Mouse (Mus musculus): ENCODE measurements around the gene B4gat1. TPM values are rescaled to one million over a fixed set of nuclear protein-coding genes. Genes with fewer than 3 reads are reported as not detected.
"Not testable (repeated sequence)": the region's sequence is repeated elsewhere in the genome, so short reads cannot be mapped to it uniquely, and the experiment has no call there.

Gene B4gat1
- polyA plus RNA-seq (2016; fragmentation: Nextera tagmentation; extraction: Ambion mirVana) = 36.2 and 38.4 TPM in 2 replicates

- DNase-seq (ENCODE audit: extremely low spot score, low spot score) = peak; percentile 91
- peaks cover 57% of the 10 kb centered on the region for H3K4me1 ChIP-seq
- WGBS = under 1% methylated on average over 44 of the region's 44 CpGs
These were observed at the start of gene B4gat1, which contains the start of gene AC124502.3 for GRCm38 (mm10) chr19:5038709-5039156. TSS of gene B4gat1 (plus strand) at chr19:5038826. TSS of gene AC124502.3 (plus strand) at chr19:5038891.

GRCm38 (mm10) chr19:4989013-4989412 is 49.6 kb upstream of the B4gat1 start:
- DNase-seq (ENCODE audit: extremely low spot score, low spot score) = peak; percentile 93
- Histone ChIP-seq H3K4me3 (peak overlapping the region; percentile 20; the same call in 1 of the 2 replicates), H3K4me1 (peaks cover 15% of the 10 kb centered on the region), H3K27ac (no peak overlapping the region), H3K9me3 (no peaks in the 10 kb centered on the region), H3K27me3 (ENCODE audit: poor library complexity, severe bottlenecking) (peaks cover 83% of the 10 kb centered on the region), H3K36me3 (replicated peaks) (no peaks in the 10 kb centered on the region)
- WGBS = 3% methylated on average over 13 of the region's 13 CpGs

More at GRCm38 (mm10) chr19:5038709-5039156, at the start of gene B4gat1, which contains the start of gene AC124502.3:
- H3K27ac ChIP-seq = peak within 1 kb of the TSS; percentile 94
- H3K36me3 ChIP-seq (replicated peaks) = peaks cover 12% of the 10 kb centered on the region
- no peaks in the 10 kb centered on the region for H3K9me3 ChIP-seq
- H3K27me3 ChIP-seq (ENCODE audit: poor library complexity, severe bottlenecking) = peaks cover 11% of the 10 kb centered on the region
- peak within 1 kb of the TSS; percentile 92 for H3K4me3 ChIP-seq

- 18% methylated on average over 43 of the region's 47 CpGs for WGBS
- Histone ChIP-seq H3K4me1 (peaks cover 15% of the 10 kb centered on the region), H3K27me3 (ENCODE audit: poor library complexity, severe bottlenecking) (peaks cover 80% of the 10 kb centered on the region), H3K4me3 (peak overlapping the region; percentile 35), H3K36me3 (replicated peaks) (no peaks in the 10 kb centered on the region), H3K9me3 (no peaks in the 10 kb centered on the region), H3K27ac (no peak overlapping the region)
- DNase-seq (ENCODE audit: extremely low spot score, low spot score) = no peak
These were observed 49.0 kb upstream of the B4gat1 start for GRCm38 (mm10) chr19:4989434-4990255.

- Histone ChIP-seq H3K4me3 (peak within 1 kb of the TSS; percentile 35), H3K36me3 (replicated peaks) (no peaks in the 10 kb centered on the region), H3K4me1 (peaks cover 15% of the 10 kb centered on the region), H3K27ac (no peak within 1 kb of the TSS), H3K27me3 (ENCODE audit: poor library complexity, severe bottlenecking) (peaks cover 74% of the 10 kb centered on the region), H3K9me3 (no peaks in the 10 kb centered on the region)
- no peak for DNase-seq (ENCODE audit: extremely low spot score, low spot score)
- WGBS = 20% methylated on average over 4 of the region's 4 CpGs
These were observed 48.4 kb upstream of the B4gat1 start, which contains the start of gene Npas4 for GRCm38 (mm10) chr19:4990256-4990625. TSS of gene Npas4 (minus strand) at chr19:4990316.

- H3K36me3 ChIP-seq (replicated peaks) = no peaks in the 10 kb centered on the region
- no peaks in the 10 kb centered on the region for H3K9me3 ChIP-seq
- no peak overlapping the region for H3K27ac ChIP-seq
- 3% methylated on average over 21 of the region's 22 CpGs for WGBS
- H3K4me3 ChIP-seq = peak overlapping the region; percentile 18
- H3K27me3 ChIP-seq (ENCODE audit: poor library complexity, severe bottlenecking) = peaks cover 69% of the 10 kb centered on the region
- DNase-seq (ENCODE audit: extremely low spot score, low spot score) = no peak
- peaks cover 15% of the 10 kb centered on the region for H3K4me1 ChIP-seq
These were observed 47.9 kb upstream of the B4gat1 start for GRCm38 (mm10) chr19:4990716-4991115.

- no peak overlapping the region for H3K4me3 ChIP-seq
- no peak for DNase-seq (ENCODE audit: extremely low spot score, low spot score)
- WGBS = 15% methylated on average over 8 of the region's 8 CpGs
- H3K27me3 ChIP-seq (ENCODE audit: poor library complexity, severe bottlenecking) = peaks cover 61% of the 10 kb centered on the region
- no peak overlapping the region for H3K27ac ChIP-seq
- H3K9me3 ChIP-seq = no peaks in the 10 kb centered on the region
- no peaks in the 10 kb centered on the region for H3K36me3 ChIP-seq (replicated peaks)
- peaks cover 15% of the 10 kb centered on the region for H3K4me1 ChIP-seq
These were observed 46.3 kb upstream of the B4gat1 start for GRCm38 (mm10) chr19:4992371-4992770.

GRCm38 (mm10) chr19:4992904-4993303 is 45.7 kb upstream of the B4gat1 start:
- H3K9me3 ChIP-seq = no peaks in the 10 kb centered on the region
- 5% methylated on average over 9 of the region's 9 CpGs for WGBS
- H3K27ac ChIP-seq = no peak overlapping the region
- H3K27me3 ChIP-seq (ENCODE audit: poor library complexity, severe bottlenecking) = peaks cover 61% of the 10 kb centered on the region
- H3K4me3 ChIP-seq = no peak overlapping the region
- H3K36me3 ChIP-seq (replicated peaks) = no peaks in the 10 kb centered on the region
- DNase-seq (ENCODE audit: extremely low spot score, low spot score) = no peak
- peaks cover 15% of the 10 kb centered on the region for H3K4me1 ChIP-seq

GRCm38 (mm10) chr19:4994043-4994442 is 44.6 kb upstream of the B4gat1 start:
- Histone ChIP-seq H3K27ac (no peak overlapping the region), H3K9me3 (no peaks in the 10 kb centered on the region), H3K36me3 (replicated peaks) (no peaks in the 10 kb centered on the region), H3K27me3 (ENCODE audit: poor library complexity, severe bottlenecking) (peaks cover 53% of the 10 kb centered on the region), H3K4me1 (peaks cover 15% of the 10 kb centered on the region), H3K4me3 (no peak overlapping the region)
- DNase-seq (ENCODE audit: extremely low spot score, low spot score) = no peak
- 69% methylated on average over 5 of the region's 5 CpGs for WGBS

GRCm38 (mm10) chr19:4999445-5000140 is 39.0 kb upstream of the B4gat1 start:
- Histone ChIP-seq H3K9me3 (no peaks in the 10 kb centered on the region), H3K27ac (no peak overlapping the region), H3K36me3 (replicated peaks) (no peaks in the 10 kb centered on the region), H3K4me3 (no peak overlapping the region), H3K4me1 (peaks cover 16% of the 10 kb centered on the region), H3K27me3 (ENCODE audit: poor library complexity, severe bottlenecking) (peaks cover 30% of the 10 kb centered on the region)
- no peak for DNase-seq (ENCODE audit: extremely low spot score, low spot score)
- WGBS = 80% methylated on average over 6 of the region's 6 CpGs

GRCm38 (mm10) chr19:5001666-5002406 is 36.8 kb upstream of the B4gat1 start:
- peak; percentile 88 for DNase-seq (ENCODE audit: extremely low spot score, low spot score)
- peaks cover 30% of the 10 kb centered on the region for H3K27me3 ChIP-seq (ENCODE audit: poor library complexity, severe bottlenecking)
- peaks cover 6% of the 10 kb centered on the region for H3K9me3 ChIP-seq
- peak overlapping the region; percentile 54 for H3K4me3 ChIP-seq
- peak overlapping the region; percentile 73 for H3K27ac ChIP-seq
- H3K4me1 ChIP-seq = peaks cover 16% of the 10 kb centered on the region
- under 1% methylated on average over 39 of the region's 39 CpGs for WGBS
- H3K36me3 ChIP-seq (replicated peaks) = no peaks in the 10 kb centered on the region

- not testable (repeated sequence) for H3K36me3 ChIP-seq (replicated peaks)
These were observed 35.0 kb upstream of the B4gat1 start for GRCm38 (mm10) chr19:5003644-5004043.

GRCm38 (mm10) chr19:5004925-5005324 is 33.7 kb upstream of the B4gat1 start:
- Histone ChIP-seq H3K4me1 (peaks cover 16% of the 10 kb centered on the region), H3K9me3 (peaks cover 10% of the 10 kb centered on the region), H3K27me3 (ENCODE audit: poor library complexity, severe bottlenecking) (peaks cover 17% of the 10 kb centered on the region), H3K27ac (no peak overlapping the region), H3K36me3 (replicated peaks) (no peaks in the 10 kb centered on the region), H3K4me3 (no peak overlapping the region)
- DNase-seq (ENCODE audit: extremely low spot score, low spot score) = no peak
- WGBS = 74% methylated on average over 4 of the region's 4 CpGs

More at GRCm38 (mm10) chr19:5003644-5004043, 35.0 kb upstream of the B4gat1 start:
- Histone ChIP-seq H3K27me3 (ENCODE audit: poor library complexity, severe bottlenecking) (peaks cover 30% of the 10 kb centered on the region), H3K4me1 (peaks cover 16% of the 10 kb centered on the region)
- DNase-seq (ENCODE audit: extremely low spot score, low spot score); H3K27ac ChIP-seq; H3K4me3 ChIP-seq; H3K9me3 ChIP-seq: not testable (repeated sequence)
- WGBS = 67% methylated on average over 2 of the region's 2 CpGs

All from forebrain, embryonic 10.5 days (tissue).